Mouse (Mus musculus) v-Abl transformed pro-B cells (cell line): Measurements from ENCODE around the gene Sgo1.

Source experiments
- in situ Hi-C, 2 experiments: fragments of 400-800 bp; cut with MboI; formaldehyde crosslinking; loops; one replicate each; pipeline ENCODE4 v1.15.1; 2025; ENCODE audit not compliant: unreplicated experiment in 2 of 2

Gene Sgo1

GRCm38 (mm10) chr17:53654596-53654995 is 34.5 kb downstream of the Sgo1 start:
- in situ Hi-C loops, result no loop called here

GRCm38 (mm10) chr17:53650251-53650661 is 38.9 kb downstream of the Sgo1 start:
- in situ Hi-C loops, result no loop called here

GRCm38 (mm10) chr17:53643360-53643759 is 45.8 kb downstream of the Sgo1 start:
- in situ Hi-C loops, result no loop called here

- in situ Hi-C loops, result no loop called here
Observed at GRCm38 (mm10) chr17:53631344-53631743, 57.8 kb downstream of the Sgo1 start.

GRCm38 (mm10) chr17:53628131-53628530 is 61.0 kb downstream of the Sgo1 start:
- in situ Hi-C loops, result no loop called here

- in situ Hi-C loops, result no loop called here
Observed at GRCm38 (mm10) chr17:53627497-53627896, 61.6 kb downstream of the Sgo1 start.

GRCm38 (mm10) chr17:53626160-53626559 is 63.0 kb downstream of the Sgo1 start:
- in situ Hi-C loops, result no loop called here
